Mouse (Mus musculus) cerebellum, adult 9-11 months (tissue): ENCODE results near the gene Ppp2r3d.
"Not testable (repeated sequence)": the region's sequence is repeated elsewhere in the genome, so short reads cannot be mapped to it uniquely, and the experiment has no call there.

Experiments used
- DNase-seq: peaks from one replicate; pipeline ENCODE4 v3.0.0; 2022

The Ppp2r3d gene

DNA sequence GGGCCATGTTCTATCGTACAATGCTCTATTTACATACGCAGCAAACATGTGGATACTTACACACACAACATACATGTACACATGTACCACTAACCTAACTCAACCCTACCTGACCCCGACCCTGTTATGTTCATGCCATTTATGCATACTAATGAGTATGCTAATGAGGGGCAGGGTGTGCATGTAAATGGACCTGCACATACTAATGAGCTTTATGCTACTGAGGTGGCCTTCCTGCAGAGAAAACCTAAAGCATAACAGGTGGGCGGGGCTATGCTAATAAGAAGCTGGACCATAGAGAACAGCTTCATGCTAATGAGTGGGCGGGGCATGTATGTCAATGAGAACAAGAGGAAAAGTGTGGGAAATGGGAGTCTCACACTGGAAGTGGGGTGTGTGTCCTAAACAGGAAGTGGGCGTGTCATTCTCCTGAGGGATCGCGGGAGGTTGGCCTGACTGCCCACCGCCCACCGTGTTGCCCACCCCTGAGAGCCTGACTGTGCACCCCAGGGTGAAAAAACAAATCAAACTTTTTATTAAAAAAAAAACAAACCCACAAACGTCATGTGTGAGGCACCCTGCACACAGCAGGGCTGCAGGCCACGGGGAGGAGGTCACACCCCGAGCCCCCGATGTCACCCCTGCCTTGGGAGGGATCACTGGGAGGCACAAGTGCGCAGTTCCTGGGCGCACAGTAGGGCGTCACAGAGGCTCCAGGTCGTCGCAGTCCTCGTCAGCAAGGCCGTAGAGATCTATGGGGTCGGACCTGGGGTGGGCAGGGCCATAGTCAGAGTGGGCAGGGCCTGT is at the start of gene Ppp2r3d:
Gene Ppp2r3d, minus strand, starts transcription at position 803 of the 807 bp plus-strand sequence.
- DNase-seq: peak; percentile 53

DNA sequence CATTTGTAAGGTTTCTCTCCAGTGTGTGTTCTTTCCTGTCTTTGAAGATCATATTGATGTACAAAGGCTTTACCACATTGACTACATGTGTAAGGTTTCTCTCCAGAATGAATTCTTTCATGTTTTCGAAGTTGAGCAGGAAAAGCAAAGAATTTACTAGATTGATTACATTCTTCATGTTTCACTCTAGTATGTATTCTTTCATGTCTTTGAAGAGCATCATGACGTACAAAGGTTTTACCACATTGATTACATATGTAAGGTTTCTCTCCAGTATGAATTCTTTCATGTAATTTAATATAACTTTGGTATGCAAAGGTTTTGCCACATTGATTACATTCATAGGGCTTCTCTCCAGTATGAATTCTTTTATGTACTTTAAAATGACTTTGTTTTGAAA is 17.0 kb upstream of the Ppp2r3d start, which contains the start of gene Gm21836:
Gene Gm21836, minus strand, starts transcription at position 101 of the 400 bp plus-strand sequence.
- not testable (repeated sequence) for DNase-seq

DNA sequence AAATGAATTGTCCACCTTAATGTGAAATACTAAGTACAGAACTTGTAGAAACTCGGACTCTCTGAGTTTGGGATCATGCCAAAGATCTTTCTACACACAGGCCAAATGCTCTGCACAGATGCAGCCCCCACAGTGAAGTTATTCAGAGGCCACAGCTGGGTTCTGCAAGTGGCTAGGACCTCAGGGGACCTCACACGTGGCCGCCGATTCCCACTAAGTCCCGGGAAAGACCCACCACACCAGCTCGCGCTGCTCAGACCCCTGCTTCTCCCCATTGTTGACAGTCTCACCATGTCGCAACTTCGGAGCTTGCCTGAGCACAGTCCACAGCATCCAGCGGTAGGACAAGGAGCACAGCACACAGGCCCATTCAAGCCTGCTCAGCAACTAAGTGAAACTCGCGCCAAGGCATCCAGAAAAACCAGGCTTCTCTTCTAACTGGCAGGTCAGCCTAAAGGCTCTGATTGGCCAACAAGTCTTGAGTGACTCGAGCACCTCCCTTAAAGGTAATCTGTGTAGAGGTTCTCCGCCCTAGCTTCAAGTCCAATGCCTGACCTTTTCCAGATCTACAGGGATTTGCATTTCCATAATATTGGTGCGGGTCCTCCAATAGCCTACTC is 3.8 kb upstream of the Ppp2r3d start:
- DNase-seq: not testable (repeated sequence)

DNA sequence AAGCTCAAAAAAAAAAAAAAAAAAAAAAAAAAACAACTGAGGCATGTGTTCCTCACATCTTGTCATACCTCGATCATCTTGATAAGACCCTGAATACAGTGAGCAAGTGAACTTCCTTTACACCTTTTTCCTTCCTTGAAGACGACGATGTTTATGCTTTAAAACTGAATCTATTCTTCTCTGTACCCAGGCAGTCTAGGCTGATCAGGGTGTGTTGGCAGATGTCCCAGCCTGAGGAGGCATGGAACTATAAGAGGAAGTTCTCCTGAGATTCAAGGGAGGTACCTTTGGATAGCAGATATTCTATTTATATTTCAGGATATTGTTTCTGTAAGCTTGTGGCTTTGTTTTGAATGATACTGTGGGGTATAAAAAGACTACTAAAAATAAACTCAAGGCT is 1.4 kb upstream of the Ppp2r3d start:
- DNase-seq: no peak

DNA sequence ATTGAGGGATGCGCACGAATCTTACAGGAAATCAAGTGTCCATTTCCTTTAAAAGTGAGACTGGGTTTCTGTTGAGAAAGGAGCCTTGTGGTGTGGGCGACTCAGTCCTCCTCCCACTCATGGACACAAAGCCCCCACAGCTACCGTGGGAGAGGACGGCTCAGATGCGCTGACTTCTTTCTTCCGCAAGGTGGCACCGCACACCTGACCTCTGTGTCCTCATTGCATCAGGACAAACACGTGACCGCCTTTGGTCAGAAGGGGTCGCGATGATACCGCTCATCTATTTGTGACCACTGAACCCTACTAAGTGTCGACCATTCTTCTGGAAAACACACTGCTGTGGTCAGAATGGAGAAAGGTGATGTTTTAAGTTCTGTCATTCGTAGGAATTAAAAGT is 1.0 kb downstream of the Ppp2r3d start:
- DNase-seq: peak; percentile 28

DNA sequence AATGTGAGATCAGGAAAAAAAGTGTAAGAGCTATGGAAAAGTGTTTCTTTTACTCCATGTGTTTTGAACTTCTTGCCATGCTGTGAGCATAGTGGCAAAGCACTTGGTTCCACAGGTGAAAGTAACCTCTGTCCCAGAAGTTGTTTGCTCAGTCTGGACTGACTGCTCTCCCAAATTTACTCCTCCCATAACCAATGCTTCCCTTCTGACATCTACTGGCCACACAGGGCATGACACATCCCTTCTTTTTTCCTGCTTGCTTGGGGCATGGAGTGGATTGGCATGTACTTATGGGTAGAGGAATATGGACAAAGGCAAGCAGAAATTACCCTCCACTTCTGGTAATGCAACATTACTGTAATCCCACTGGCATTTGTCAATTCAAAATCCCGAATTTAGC is 20.1 kb downstream of the Ppp2r3d start:
- DNase-seq: no peak

DNA sequence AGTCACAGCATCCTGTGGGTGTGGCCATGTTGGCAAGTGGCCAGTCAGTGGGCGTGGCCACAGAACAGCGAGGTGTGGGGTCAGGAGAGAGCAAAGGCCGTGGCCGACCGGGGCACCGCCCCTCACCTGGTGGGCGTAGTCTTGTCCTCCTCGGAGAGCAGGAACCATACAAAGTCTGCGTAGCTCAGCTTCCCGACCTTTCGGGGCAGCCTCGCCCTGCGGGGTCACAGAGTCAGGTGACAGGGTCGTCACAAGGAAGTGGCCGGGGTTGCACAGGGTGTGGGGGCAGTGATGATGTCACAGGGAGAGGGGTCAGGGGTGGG is 34.2 kb downstream of the Ppp2r3d start:
- peak; percentile 70 for DNase-seq

DNA sequence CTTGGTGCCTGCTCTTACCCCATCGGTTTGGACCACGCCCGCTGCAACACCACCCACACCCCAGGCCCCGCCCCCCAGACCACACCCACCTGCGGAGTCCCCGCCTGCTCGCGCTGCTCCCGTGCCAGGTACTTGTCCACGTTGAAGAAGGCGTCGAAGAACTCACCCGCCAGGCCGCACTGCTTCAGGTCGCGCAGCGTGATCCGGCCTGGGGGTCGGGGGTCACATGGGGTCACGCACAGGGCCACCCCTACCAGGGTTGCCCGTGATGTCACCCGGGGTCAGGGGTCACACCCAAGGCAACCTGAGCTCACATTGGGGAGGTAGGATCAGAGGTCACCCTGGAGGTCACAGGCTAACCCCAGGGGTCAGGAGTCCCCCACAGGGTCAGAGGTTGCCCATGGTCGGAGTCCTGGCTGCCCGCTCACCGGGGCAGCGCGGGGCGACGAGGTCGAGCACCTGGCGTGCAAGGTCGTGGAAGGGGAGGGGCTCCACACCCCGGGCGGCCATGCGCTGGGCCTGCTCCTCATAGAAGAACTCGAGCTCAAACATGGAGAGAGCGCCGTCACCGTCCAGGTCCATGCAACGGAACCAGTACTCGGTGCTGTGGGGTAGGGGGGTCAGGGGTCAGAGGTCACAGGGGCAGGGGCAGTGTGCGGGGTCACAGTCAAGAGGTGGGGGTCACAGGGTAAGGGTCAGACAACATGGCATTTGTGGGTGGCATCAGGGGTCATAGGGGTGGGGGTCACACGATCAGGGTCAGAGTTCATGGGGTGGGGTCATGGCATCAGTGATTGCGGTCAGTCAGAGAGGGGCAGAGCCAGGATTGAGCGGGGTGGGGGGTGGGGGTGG is 34.8 kb downstream of the Ppp2r3d start:
- peak; percentile 71 for DNase-seq

DNA sequence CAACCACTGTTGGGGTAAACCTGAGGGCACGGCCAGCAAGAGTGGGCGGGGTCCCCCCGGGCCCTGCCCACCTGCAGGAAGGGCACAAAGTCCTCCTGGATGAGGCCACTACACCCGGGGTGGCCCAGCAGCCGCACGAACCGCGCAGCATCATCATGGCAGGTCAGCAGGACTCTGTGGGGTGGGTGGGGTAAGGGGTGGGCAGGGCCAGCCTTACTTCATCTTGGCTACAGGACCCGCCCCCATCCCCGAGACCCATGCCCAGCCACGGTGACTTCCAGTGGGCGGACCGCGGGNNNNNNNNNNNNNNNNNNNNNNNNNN is 36.0 kb downstream of the Ppp2r3d start:
- peak; percentile 86 for DNase-seq

DNA sequence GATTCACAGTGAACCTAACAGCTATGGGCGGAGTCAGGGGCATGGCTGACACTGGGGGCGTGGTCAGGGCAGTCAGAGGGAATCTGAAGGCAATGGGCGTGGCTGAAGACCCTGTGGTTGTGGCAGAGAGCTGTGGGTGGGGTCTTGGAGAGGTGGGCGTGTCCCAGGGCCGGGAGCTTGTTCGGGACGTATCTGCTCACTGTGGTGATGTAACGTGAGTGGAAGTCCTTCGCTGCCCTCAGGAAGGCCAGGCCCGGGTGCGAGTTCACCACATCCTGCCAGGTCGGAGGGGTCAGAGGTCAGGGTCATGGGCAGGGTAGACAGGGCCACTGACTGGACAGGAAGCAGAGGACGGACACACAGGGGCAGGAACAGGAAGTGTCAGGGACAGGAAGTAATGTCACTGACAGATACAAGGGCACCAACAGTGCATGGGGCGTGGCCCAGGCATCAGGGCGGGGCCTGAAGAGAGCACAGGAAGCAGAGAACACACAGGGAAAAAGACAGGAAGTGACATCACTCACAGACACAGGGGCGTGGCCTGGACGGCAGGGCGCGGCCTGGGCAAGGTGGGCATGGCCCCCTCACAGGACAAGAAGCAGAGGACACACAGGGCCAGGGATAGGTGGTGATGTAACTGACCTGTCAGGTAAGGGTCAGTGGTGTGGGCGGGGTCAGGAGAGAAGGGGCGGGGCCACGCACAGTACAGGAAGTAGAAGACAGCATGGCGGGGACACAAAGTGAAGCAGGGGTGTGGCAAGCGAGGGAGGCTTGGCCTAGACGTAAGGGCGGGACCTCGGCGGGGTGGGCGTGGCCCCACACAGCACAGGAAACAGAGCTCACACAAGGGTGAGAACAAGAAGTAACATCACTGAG is 36.6 kb downstream of the Ppp2r3d start:
- DNase-seq: peak; percentile 87

DNA sequence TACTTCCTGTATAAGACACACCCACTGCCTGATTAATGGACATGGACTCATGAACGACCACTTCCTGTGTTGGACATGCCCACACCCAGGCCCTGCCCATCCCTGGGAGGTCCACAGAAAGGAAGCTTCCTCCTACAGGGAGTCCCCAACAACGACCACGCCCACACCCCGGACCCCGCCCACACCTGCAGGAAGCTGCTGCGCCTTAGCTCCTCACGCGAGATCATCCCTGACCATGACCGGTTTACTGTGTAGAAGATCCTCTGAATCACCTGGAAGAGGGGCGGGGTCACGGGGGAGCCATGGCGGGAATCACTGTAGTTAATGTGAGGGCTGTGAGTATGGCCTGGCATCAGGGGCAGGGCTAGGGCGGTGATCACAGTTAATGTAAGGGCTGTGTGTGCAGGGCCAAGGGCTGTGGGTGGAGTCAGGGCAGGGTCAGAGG is 37.3 kb downstream of the Ppp2r3d start:
- peak; percentile 81 for DNase-seq

DNA sequence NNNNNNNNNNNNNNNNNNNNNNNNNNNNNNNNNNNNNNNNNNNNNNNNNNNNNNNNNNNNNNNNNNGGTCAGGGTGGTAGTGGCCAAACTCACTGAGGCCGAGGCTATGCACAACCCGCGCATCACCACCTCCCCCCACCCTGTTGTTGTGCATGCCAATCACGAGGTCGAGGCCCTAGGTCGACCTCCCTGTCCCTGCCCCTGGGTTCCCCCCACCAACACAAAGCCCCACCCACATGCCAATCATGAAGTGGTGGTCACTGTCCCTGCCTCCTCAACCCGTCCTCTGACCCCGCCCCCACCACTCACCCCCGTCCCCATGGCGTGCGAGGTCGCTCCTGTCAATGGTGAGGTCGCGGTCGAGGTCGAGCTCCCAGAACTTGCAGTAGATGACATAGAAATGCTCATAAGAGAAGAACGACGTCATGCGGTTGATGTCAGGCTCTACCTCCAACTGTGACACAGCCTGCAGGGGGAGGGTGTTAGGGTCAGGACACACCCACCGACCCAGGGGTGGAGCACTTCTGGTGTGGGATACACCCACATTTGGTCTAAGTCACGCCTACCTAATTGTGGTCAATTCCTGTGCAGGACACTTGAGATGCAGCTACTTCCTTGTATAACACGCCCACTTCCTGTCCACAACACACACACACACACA is 37.9 kb downstream of the Ppp2r3d start:
- DNase-seq: peak; percentile 70

DNA sequence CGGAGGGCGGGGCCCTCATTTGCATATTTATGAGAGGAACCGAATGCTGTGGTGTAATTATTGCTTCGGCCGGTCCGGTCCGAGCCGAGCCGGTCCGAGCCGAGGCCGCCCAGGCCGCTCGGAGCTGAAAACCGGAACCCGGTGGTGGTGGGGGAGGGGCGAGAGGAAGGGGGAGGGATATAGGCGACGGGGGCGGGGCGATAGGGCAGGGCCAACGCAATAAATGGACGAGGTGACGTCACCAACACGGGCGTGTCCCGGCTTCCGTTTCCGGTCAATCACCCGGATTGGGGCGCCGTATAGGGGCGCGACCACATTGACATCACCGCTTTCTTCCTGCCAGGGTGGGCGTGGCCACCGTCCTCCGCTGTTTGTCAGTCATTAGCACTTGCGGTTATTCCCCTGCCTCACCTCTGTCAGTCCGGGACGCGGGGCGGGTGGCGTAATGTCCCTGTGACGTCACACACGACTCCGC is 51.2 kb downstream of the Ppp2r3d start:
- DNase-seq: peak; percentile 98

DNA sequence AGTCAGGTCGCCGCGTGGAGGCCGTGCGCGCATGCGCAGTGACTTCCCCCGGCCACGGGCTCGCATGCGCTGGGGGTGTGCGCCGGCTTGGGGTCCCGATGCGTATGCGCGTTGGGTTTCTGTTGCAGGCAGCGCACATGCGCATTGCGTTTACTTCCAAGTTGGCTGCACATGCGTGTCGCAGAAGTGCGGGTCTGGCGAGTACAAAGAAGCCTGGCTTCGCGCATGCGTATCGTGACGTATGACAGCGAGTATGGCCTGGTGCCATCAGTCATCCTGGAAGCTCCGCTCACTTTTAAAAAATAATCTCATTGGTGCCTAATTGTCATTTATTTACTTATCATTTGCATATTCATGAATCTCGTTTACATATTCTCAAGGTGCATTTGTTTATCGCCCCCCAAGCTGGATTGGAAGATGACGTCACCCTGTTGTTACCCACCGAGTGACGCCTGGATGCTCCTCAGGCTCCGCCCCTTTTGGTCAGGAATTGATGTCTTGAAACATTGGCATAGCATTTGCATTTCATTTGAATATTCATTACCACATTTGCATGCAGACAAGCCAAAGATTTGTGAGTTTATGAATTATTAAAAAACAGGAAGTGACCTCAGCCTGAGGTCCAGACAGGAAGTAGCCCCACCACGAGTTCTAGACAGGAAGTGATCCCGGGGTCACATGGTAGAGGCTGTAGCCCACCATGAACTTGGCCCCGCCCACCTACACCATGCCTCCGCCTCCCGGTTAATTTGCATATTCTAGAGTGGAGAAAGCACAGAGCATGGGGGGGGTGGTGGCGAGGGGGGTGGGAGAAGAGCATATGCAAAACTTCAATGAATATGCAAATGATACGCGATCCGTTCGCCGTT is 51.9 kb downstream of the Ppp2r3d start:
- DNase-seq: peak; percentile 100

DNA sequence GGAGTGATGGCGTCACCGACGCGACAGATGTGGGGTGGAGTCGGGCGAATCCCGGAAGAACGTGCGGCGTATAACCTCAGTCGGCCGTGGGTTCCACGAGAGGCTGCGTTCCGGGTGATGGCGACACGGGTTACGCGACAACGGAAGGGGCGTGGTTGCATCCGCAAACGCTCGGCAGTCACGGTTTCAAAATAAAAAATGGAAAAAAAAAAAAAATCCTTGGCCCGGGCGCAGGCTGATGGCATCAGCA is 52.5 kb downstream of the Ppp2r3d start:
- no peak for DNase-seq

DNA sequence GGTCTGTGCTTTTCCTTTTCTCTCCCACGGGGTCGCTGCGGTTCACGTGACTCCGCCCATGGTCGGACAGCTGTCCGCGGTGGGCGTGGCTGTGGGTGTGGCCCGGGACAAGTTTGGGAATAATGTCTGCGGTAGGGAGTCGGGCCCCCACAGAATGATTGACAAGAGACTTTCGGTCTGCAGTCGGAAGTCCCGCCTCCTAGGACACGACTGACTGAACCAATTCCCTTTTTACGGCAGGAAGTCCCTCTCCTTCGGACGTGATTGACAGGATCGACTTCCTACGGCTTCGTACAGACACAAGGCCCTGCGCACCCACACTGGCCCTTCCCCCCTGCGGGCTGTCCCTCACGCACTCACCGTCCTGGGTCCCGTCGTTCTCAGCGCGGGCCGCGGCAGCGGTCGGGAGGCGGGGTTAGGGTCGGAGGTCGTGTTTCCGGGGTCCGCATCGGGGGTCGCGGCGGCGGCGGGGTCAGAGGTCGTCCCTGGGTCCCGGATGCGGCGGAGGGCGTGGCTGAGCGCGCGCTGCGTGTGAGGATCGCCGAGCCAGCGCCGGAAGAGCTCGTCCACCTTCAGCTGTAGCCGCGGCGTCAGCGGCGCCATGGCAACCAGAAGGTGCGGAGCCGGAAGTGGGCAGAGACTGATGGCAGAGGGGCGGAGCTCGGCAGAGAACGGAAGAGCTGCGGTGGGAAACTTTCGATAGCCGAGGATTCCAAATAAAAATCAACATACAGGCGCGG is 53.0 kb downstream of the Ppp2r3d start:
- peak; percentile 99 for DNase-seq

DNA sequence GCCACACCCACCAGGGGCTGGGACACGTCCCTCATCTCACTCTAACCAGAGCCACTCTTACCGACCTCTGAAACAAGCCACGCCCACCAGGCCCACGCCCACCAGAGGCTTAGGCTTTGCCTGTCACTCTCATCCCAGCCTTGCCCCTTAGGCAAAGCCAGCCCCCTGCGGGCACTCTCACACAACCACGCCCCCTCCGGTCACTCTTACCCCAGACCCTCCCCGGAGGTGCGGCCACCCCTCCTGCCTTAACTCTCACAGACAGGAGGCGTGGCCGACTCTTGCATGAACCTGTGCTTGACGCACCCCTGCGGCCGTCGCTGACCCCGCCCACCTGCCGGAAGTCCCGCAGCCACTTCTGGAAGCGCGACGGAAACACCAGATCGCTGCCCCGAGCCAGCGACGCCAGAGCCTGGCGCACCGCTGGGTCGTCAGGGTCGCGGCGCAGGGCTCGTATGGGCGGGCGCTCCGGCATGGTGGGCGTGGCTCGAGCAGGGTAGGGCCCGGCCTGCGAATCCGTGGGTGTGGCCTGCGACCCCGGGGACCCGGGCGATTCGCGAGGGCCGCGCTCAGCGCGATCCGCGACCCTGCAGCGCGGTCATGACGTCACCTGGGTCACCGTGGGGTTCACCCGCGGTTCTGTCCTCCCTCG is 53.7 kb downstream of the Ppp2r3d start:
- DNase-seq: peak; percentile 97

DNA sequence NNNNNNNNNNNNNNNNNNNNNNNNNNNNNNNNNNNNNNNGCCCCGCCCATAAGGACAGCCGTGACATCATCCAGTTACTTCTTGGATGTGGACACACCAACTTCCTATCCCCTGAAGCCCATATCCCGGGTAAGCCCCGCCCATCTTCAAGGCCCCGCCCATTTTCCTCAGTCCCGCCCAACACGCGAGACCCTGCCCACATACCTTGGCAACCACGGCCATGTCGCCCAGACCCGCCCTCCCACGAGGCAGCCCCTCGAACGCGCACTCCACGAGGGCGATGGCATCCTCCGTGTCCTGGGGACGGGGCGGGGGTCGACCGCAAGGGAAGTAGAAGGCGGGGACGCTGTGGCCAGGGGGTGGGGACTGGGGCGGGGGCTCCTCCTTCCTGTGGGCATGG is 54.3 kb downstream of the Ppp2r3d start:
- peak; percentile 90 for DNase-seq

DNA sequence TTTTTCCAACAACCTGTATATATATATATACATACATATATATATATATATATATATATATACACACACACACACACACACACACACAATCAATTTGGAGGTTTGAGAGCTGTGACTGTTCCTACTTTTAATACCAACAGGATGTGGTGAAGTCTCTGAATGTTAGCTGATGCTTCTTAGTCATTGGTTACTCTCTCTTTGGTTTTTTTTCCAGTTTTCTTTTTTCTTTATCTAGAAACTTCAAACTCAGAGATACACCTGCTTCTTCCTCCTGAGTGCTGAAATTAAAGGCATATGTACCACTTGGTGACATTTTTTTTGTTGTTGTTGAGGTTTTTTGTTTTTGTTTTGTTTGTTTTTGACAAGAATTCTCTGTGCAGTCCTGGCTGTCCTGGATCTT is 63.8 kb downstream of the Ppp2r3d start:
- DNase-seq: no peak

DNA sequence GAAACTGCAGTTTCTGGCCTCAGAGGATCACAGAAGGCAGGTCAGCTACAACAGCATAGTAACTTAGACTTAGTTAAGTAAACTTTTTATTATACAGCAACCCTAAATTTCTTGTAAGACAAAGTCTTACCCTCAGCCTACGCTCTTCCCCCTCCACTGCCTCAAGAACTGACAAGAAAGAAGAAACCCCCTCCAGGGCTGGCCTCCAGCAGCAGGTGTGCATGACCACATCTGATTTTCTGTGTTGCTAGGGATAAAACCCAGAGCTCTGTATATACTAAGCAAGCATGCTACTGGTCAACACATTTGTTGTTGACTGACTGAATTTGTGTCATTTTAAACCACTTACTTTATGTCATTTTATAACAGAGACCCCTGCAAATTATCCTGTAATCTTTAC is 65.1 kb downstream of the Ppp2r3d start:
- DNase-seq: no peak
